Mouse (Mus musculus): ENCODE measurements around the gene Pde4b. TPM values are rescaled to one million over a fixed set of nuclear protein-coding genes. Genes with fewer than 3 reads are reported as not detected.
A peak's percentile ranks its signal among the peaks of the same experiment; 100 is the strongest.
"Not testable (repeated sequence)": the region's sequence is repeated elsewhere in the genome, so short reads cannot be mapped to it uniquely, and the experiment has no call there.

Pde4b gene
- total RNA-seq, 2 experiments from 2014 or later = 85.9 to 89.8 TPM

- intact Hi-C loops (cut with DNase I) = loop anchor here (2.0 kb wide), 1 partner anchor 165 kb away; no protein-coding TSS in a partner anchor
- no peak for DNase-seq (ENCODE audit: extremely low spot score in 1 of 2, low spot score in 2 of 2)
These were observed 404.3 kb downstream of the Pde4b start for GRCm38 (mm10) chr4:102491468-102492123.

- intact Hi-C loops (cut with DNase I) = loop anchor here (2.0 kb wide), 1 partner anchor 164 kb away; no protein-coding TSS in a partner anchor
- no peak for DNase-seq (ENCODE audit: extremely low spot score in 1 of 2, low spot score in 2 of 2)
These were observed 405.6 kb downstream of the Pde4b start for GRCm38 (mm10) chr4:102492911-102493310.

GRCm38 (mm10) chr4:102493342-102494128, 406.2 kb downstream of the Pde4b start:
- DNase-seq (ENCODE audit: extremely low spot score in 1 of 2, low spot score in 2 of 2) = peak in 1 of 2 experiments; percentile 62
- intact Hi-C loops (cut with DNase I) = loop anchor here (2.0 kb wide), 1 partner anchor 163 kb away; no protein-coding TSS in a partner anchor

- DNase-seq (ENCODE audit: extremely low spot score in 1 of 2, low spot score in 2 of 2); intact Hi-C loops (cut with DNase I): not testable (repeated sequence)
These were observed 406.9 kb downstream of the Pde4b start for GRCm38 (mm10) chr4:102494203-102494602.

GRCm38 (mm10) chr4:102495001-102495400, 407.7 kb downstream of the Pde4b start:
- intact Hi-C loops (cut with DNase I) = loop anchor here (5.0 kb wide), 1 partner anchor 97 kb away; no protein-coding TSS in a partner anchor
- no peak for DNase-seq (ENCODE audit: extremely low spot score in 1 of 2, low spot score in 2 of 2)

GRCm38 (mm10) chr4:102495474-102495873, 408.1 kb downstream of the Pde4b start:
- DNase-seq (ENCODE audit: extremely low spot score in 1 of 2, low spot score in 2 of 2) = no peak
- intact Hi-C loops (cut with DNase I) = loop anchor here (5.0 kb wide), 1 partner anchor 97 kb away; no protein-coding TSS in a partner anchor

GRCm38 (mm10) chr4:102496269-102497177, 409.2 kb downstream of the Pde4b start:
- no peak for DNase-seq (ENCODE audit: extremely low spot score in 1 of 2, low spot score in 2 of 2)
- intact Hi-C loops (cut with DNase I) = loop anchor here (5.0 kb wide), 1 partner anchor 96 kb away; no protein-coding TSS in a partner anchor

- intact Hi-C loops (cut with DNase I) = loop anchor here (5.0 kb wide), 1 partner anchor 95 kb away; no protein-coding TSS in a partner anchor
- no peak for DNase-seq (ENCODE audit: extremely low spot score in 1 of 2, low spot score in 2 of 2)
These were observed 409.9 kb downstream of the Pde4b start for GRCm38 (mm10) chr4:102497221-102497620.

GRCm38 (mm10) chr4:102498169-102498919, 411.0 kb downstream of the Pde4b start:
- intact Hi-C loops (cut with DNase I) = loop anchor here (5.0 kb wide), 1 partner anchor 94 kb away; no protein-coding TSS in a partner anchor
- no peak for DNase-seq (ENCODE audit: extremely low spot score in 1 of 2, low spot score in 2 of 2)

- intact Hi-C loops (cut with DNase I) = loop anchor here (5.0 kb wide), 1 partner anchor 93 kb away; no protein-coding TSS in a partner anchor
- no peak for DNase-seq (ENCODE audit: extremely low spot score in 1 of 2, low spot score in 2 of 2)
These were observed 411.6 kb downstream of the Pde4b start for GRCm38 (mm10) chr4:102498920-102499316.

- intact Hi-C loops (cut with DNase I) = loop anchor here (5.0 kb wide), 1 partner anchor 67 kb away; no protein-coding TSS in a partner anchor
- DNase-seq (ENCODE audit: extremely low spot score in 1 of 2, low spot score in 2 of 2) = peak in 1 of 2 experiments; percentile 22
These were observed 418.4 kb downstream of the Pde4b start for GRCm38 (mm10) chr4:102505714-102506113.

GRCm38 (mm10) chr4:102506376-102507280, 419.3 kb downstream of the Pde4b start:
- intact Hi-C loops (cut with DNase I) = loop anchor here (5.0 kb wide), 1 partner anchor 66 kb away; no protein-coding TSS in a partner anchor
- DNase-seq (ENCODE audit: extremely low spot score in 1 of 2, low spot score in 2 of 2) = peak in 1 of 2 experiments; percentile 35

- intact Hi-C loops (cut with DNase I) = loop anchor here (5.0 kb wide), 1 partner anchor 65 kb away; no protein-coding TSS in a partner anchor
- DNase-seq (ENCODE audit: extremely low spot score in 1 of 2, low spot score in 2 of 2) = no peak
These were observed 420.0 kb downstream of the Pde4b start for GRCm38 (mm10) chr4:102507344-102507743.

- DNase-seq (ENCODE audit: extremely low spot score in 1 of 2, low spot score in 2 of 2) = no peak
- intact Hi-C loops (cut with DNase I) = loop anchor here (5.0 kb wide), 1 partner anchor 65 kb away; no protein-coding TSS in a partner anchor
These were observed 420.4 kb downstream of the Pde4b start for GRCm38 (mm10) chr4:102507753-102508152.

- intact Hi-C loops (cut with DNase I) = loop anchor here (5.0 kb wide), 1 partner anchor 82 kb away; no protein-coding TSS in a partner anchor
- DNase-seq (ENCODE audit: extremely low spot score in 1 of 2, low spot score in 2 of 2) = no peak
These were observed 422.7 kb downstream of the Pde4b start for GRCm38 (mm10) chr4:102510061-102510460.

GRCm38 (mm10) chr4:102510939-102511391, 423.6 kb downstream of the Pde4b start:
- intact Hi-C loops (cut with DNase I) = loop anchor here (5.0 kb wide), 1 partner anchor 81 kb away; no protein-coding TSS in a partner anchor
- peak; percentile 35 to 77 for DNase-seq (ENCODE audit: extremely low spot score in 1 of 2, low spot score in 2 of 2)

All from left cerebral cortex, postnatal 10 days (tissue).